Mouse (Mus musculus) cerebellum, adult 2 months (tissue): Measurements from ENCODE around the gene 2810408A11Rik.

Source experiments
- CTCF ChIP-seq: fragments of 200-500 bp; IDR thresholded peaks from 2 replicates; pipeline ENCODE4 v1.5.1; 2011; ENCODE audit warnings: low read depth, mild to moderate bottlenecking, control low read depth, low read length, moderate library complexity, borderline replicate concordance; ENCODE audit not compliant: insufficient read depth
- POLR2A ChIP-seq: fragments of 200-500 bp; IDR thresholded peaks from 2 replicates; pipeline ENCODE4 v1.6.1; 2011; ENCODE audit warnings: low read length, control low read depth, borderline replicate concordance; ENCODE audit not compliant: insufficient read depth

DNA sequence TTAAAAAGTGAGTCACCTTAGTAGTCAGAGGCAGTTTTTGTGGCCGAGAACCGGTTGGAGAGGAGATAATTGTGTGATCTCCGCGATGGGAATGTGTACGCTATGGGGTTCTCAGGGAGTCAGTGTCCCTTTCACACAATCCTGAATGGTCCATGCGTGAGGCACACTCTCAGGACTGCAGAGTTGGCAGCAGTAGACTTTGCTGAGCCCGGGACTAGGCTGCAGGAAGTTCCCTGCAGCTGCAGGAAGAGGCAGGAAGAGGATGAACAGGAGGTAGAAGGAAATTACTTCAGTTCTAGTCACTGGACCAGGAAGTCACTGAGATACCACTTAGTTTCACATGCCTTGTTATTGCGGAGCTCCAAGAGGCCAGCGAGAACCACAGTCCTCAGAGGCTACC, 51.7 kb downstream of the 2810408A11Rik start:
- no peak for TF ChIP-seq CTCF
- TF ChIP-seq POLR2A: no peak
